Mouse (Mus musculus): Measurements from ENCODE around the gene Itsn1.
A peak's percentile ranks its signal among the peaks of the same experiment; 100 is the strongest.

Gene Itsn1

GRCm38 (mm10) chr16:91815067-91815466, 86.0 kb downstream of the Itsn1 start:
- DNase-seq (ENCODE audit: low spot score), result no peak

GRCm38 (mm10) chr16:91820299-91820698, 91.2 kb downstream of the Itsn1 start:
- no peak for DNase-seq (ENCODE audit: low spot score)

- DNase-seq (ENCODE audit: low spot score), result no peak
These were observed 93.2 kb downstream of the Itsn1 start for GRCm38 (mm10) chr16:91822325-91822724.

GRCm38 (mm10) chr16:91822759-91823158, 93.7 kb downstream of the Itsn1 start:
- DNase-seq (ENCODE audit: low spot score), result no peak

- DNase-seq (ENCODE audit: low spot score), result no peak
These were observed 96.8 kb downstream of the Itsn1 start for GRCm38 (mm10) chr16:91825774-91826325.

GRCm38 (mm10) chr16:91826893-91827292, 97.8 kb downstream of the Itsn1 start:
- no peak for DNase-seq (ENCODE audit: low spot score)

GRCm38 (mm10) chr16:91827456-91827855, 98.4 kb downstream of the Itsn1 start:
- DNase-seq (ENCODE audit: low spot score), result no peak

GRCm38 (mm10) chr16:91828160-91828559, 99.1 kb downstream of the Itsn1 start:
- no peak for DNase-seq (ENCODE audit: low spot score)

GRCm38 (mm10) chr16:91828603-91829002, 99.5 kb downstream of the Itsn1 start:
- no peak for DNase-seq (ENCODE audit: low spot score)

- no peak for DNase-seq (ENCODE audit: low spot score)
These were observed 100.0 kb downstream of the Itsn1 start for GRCm38 (mm10) chr16:91829121-91829520.

- no peak for DNase-seq (ENCODE audit: low spot score)
These were observed 101.2 kb downstream of the Itsn1 start for GRCm38 (mm10) chr16:91830260-91830659.

- no peak for DNase-seq (ENCODE audit: low spot score)
These were observed 104.0 kb downstream of the Itsn1 start for GRCm38 (mm10) chr16:91833121-91833520.

- no peak for DNase-seq (ENCODE audit: low spot score)
These were observed 104.5 kb downstream of the Itsn1 start for GRCm38 (mm10) chr16:91833558-91833957.

GRCm38 (mm10) chr16:91833981-91834380, 104.9 kb downstream of the Itsn1 start:
- DNase-seq (ENCODE audit: low spot score), result no peak

- DNase-seq (ENCODE audit: low spot score), result no peak
These were observed 106.7 kb downstream of the Itsn1 start for GRCm38 (mm10) chr16:91835790-91836189.

GRCm38 (mm10) chr16:91836592-91837557, 107.8 kb downstream of the Itsn1 start:
- no peak for DNase-seq (ENCODE audit: low spot score)

- DNase-seq (ENCODE audit: low spot score), result no peak
These were observed 108.5 kb downstream of the Itsn1 start for GRCm38 (mm10) chr16:91837558-91838041.

- DNase-seq (ENCODE audit: low spot score), result no peak
These were observed 109.7 kb downstream of the Itsn1 start for GRCm38 (mm10) chr16:91838771-91839170.

- DNase-seq (ENCODE audit: low spot score), result no peak
These were observed 110.4 kb downstream of the Itsn1 start for GRCm38 (mm10) chr16:91839462-91839861.

GRCm38 (mm10) chr16:91841026-91841630, 112.0 kb downstream of the Itsn1 start:
- DNase-seq (ENCODE audit: low spot score), result no peak

- DNase-seq (ENCODE audit: low spot score), result no peak
These were observed 117.1 kb downstream of the Itsn1 start for GRCm38 (mm10) chr16:91846089-91846741.

GRCm38 (mm10) chr16:91847525-91848225, 118.6 kb downstream of the Itsn1 start:
- DNase-seq (ENCODE audit: low spot score), result peak; percentile 52

All from testis, postnatal 14 days (tissue).